Mouse (Mus musculus): ENCODE results near the gene Epha7.

DNA sequence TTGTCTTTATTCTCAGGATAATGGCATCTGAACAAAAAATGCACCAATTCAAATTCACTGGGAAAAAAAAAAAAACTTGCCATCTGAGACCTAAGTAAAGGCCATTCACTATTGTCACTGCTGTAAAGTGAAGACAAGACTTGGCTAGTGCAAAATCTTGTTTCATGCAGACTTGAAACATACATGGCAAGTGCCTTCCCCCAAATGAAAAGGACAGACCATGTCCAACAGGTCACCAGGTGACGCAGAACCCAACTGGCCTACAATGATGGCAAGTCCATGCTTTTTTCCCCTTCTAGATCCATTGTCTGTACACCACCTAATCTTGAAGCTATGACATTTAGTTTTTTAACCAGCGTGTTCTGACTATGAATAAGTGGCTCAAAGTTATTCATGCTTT is 94.1 kb downstream of the Epha7 start:
- TF ChIP-seq GATA1 (IDR thresholded peaks at IDR 0.05; ENCODE audit: low read length) (no peak), TAL1 (IDR thresholded peaks at IDR 0.05; ENCODE audit: low read length) (no peak)
